Mouse (Mus musculus): ENCODE data around the gene Tomm6. TPM values are rescaled to one million over a fixed set of nuclear protein-coding genes. Genes with fewer than 3 reads are reported as not detected.

Gene Tomm6
- polyA plus RNA-seq, 1 experiment from 2014 or later, result 386 TPM

GRCm38 (mm10) chr17:47693671-47694441 is 5.7 kb upstream of the Tomm6 start:
- Histone ChIP-seq H3K9ac (peak overlapping the region; percentile 44; the same call in 1 of the 2 replicates), H3K9me3 (no peaks in the 10 kb centered on the region), H3K4me1 (peaks cover 24% of the 10 kb centered on the region), H3K4me2 (peak overlapping the region; percentile 87), H3K4me3 (peak overlapping the region; percentile 80), H3K27ac (peak overlapping the region; percentile 76; the same call in 1 of the 2 replicates), H3K27me3 (no peaks in the 10 kb centered on the region), H3K36me3 (peaks cover 4% of the 10 kb centered on the region)
- WGBS, result 38% methylated on average over 13 of the region's 13 CpGs
- no peak for ATAC-seq (ENCODE audit: insufficient number of reproducible peaks, low FRiP score, low TSS enrichment, low read depth)

DNA sequence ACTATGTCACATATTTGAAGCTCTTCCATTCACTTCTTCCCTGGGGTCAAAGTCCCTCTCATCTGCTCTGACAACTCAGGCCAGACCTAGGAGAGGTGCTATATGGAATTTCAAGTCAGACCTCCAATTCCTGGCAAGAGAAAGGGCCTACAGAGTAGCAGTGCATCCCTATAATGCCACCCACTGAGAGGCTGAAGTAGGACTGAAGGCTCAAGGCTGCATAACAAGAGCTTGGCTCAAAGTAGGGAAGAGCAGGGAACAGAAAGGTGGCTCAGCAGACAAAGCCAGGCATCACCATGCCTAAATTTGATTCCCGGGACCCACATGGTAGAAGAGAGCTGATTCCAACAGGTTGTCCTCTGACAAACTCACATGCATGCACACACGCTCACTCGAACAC is 3.5 kb upstream of the Tomm6 start:
- no peaks in the 10 kb centered on the region for H3K36me3 ChIP-seq
- H3K9me3 ChIP-seq, result no peaks in the 10 kb centered on the region
- H3K9ac ChIP-seq, result no peak overlapping the region
- H3K4me2 ChIP-seq, result no peak overlapping the region
- H3K27ac ChIP-seq, result no peak overlapping the region
- no peak overlapping the region for H3K4me3 ChIP-seq
- ATAC-seq (ENCODE audit: insufficient number of reproducible peaks, low FRiP score, low TSS enrichment, low read depth), result no peak
- 88% methylated on average over 3 of the region's 3 CpGs for WGBS
- no peaks in the 10 kb centered on the region for H3K27me3 ChIP-seq
- peaks cover 33% of the 10 kb centered on the region for H3K4me1 ChIP-seq

- no peak for ATAC-seq (ENCODE audit: insufficient number of reproducible peaks, low FRiP score, low TSS enrichment, low read depth)
These were observed 1.7 kb upstream of the Tomm6 start for GRCm38 (mm10) chr17:47689894-47690293.

DNA sequence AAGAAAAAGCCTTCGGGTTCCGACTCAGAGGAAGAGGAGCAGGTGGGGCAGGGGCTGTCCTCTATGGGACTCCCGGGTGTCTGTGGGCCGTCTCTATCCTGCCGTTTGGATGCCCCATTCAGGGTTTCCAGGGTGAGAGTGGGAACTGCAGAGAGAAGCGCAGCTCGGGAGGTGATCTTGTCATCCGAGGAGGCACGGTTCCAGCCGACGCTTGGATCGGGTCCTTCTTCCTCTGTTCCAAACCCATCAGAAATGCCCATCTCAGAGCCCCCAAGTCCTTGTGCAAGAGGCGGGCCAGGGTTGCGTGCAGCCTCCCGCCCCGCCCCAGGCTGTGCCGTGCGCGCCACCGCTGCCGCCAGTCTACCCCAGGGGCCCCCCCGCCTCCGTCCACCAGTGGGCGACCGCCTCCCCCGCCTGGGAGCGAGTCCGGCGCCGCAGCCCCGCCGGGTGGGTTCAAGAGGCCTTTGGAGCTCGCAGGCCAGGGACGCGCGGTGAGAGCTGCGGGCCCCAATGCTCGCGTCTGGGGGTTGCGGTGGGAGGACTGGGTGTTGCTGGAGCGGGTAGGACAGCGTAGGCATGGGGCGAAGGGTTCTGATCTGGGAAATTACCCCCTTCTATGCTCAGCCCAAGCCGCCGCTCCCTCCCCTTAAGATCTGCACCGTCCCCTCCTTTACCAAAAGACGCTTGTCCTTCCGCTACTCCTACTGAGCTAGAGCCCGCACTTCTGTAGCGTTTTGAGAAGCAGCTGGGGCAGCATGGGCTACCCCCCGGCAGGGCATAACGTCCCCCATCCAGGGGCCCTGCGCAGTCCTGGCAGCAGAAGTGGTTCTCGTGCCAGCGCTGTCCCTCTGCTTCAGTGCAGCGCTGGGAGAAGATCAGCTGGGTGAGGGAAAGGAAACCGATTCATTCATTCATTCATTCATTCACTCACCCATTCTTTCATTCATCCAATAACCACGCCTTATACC is 706 bp upstream of the Tomm6 start, which contains the start of gene Frs3:
Gene Frs3, plus strand, starts transcription at position 423 of the 968 bp plus-strand sequence.
- Histone ChIP-seq H3K9ac (peak within 1 kb of the TSS; percentile 76), H3K36me3 (peaks cover 21% of the 10 kb centered on the region), H3K4me2 (peak within 1 kb of the TSS; percentile 95), H3K4me1 (peaks cover 24% of the 10 kb centered on the region), H3K27me3 (no peaks in the 10 kb centered on the region), H3K27ac (peak within 1 kb of the TSS; percentile 83), H3K4me3 (peak within 1 kb of the TSS; percentile 80), H3K9me3 (no peaks in the 10 kb centered on the region)
- ATAC-seq (ENCODE audit: insufficient number of reproducible peaks, low FRiP score, low TSS enrichment, low read depth), result peak; percentile 66
- WGBS, result under 1% methylated on average over 57 of the region's 58 CpGs

More at GRCm38 (mm10) chr17:47689894-47690293, 1.7 kb upstream of the Tomm6 start:
- WGBS, result 70% methylated on average over 8 of the region's 8 CpGs
- H3K4me3 ChIP-seq, result 0 out of 2 replicates have a peak overlapping the region, but pooled peaks have one; percentile 80
- H3K9ac ChIP-seq, result no peak overlapping the region
- H3K27ac ChIP-seq, result no peak overlapping the region
- H3K4me2 ChIP-seq, result peak overlapping the region; percentile 95; the same call in 1 of the 2 replicates
- peaks cover 11% of the 10 kb centered on the region for H3K36me3 ChIP-seq
- H3K9me3 ChIP-seq, result no peaks in the 10 kb centered on the region
- no peaks in the 10 kb centered on the region for H3K27me3 ChIP-seq
- peaks cover 30% of the 10 kb centered on the region for H3K4me1 ChIP-seq

GRCm38 (mm10) chr17:47687409-47688343 is 510 bp downstream of the Tomm6 start:
- H3K27me3 ChIP-seq, result no peaks in the 10 kb centered on the region
- ATAC-seq (ENCODE audit: insufficient number of reproducible peaks, low FRiP score, low TSS enrichment, low read depth), result peak; percentile 86
- H3K4me3 ChIP-seq, result peak overlapping the region; percentile 80
- H3K9me3 ChIP-seq, result no peaks in the 10 kb centered on the region
- peaks cover 24% of the 10 kb centered on the region for H3K4me1 ChIP-seq
- H3K36me3 ChIP-seq, result peaks cover 28% of the 10 kb centered on the region
- WGBS, result under 1% methylated on average over 70 of the region's 70 CpGs
- H3K4me2 ChIP-seq, result peak overlapping the region; percentile 95
- peak overlapping the region; percentile 76 for H3K9ac ChIP-seq
- H3K27ac ChIP-seq, result peak overlapping the region; percentile 83

DNA sequence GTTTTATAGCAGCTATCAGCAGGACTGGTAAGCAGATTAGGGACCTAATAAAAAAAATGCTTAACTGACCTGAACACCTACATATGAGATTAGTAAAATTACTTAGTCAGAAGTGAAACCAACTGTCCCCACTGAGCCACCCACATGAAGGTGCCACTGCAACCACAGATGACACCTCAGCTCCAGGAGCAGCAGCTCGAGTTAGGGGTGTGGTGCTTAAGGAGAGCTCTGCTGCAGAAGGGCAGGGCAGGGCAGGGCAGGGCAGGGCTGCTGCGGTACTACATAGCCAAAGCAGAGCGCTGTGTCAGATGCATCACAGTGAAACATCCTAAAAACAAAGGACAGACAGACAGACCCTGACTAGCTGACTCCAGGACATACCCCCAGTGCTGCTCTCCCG is 5.3 kb downstream of the Tomm6 start:
- Histone ChIP-seq H3K4me1 (peaks cover 13% of the 10 kb centered on the region), H3K9ac (no peak overlapping the region), H3K9me3 (no peaks in the 10 kb centered on the region), H3K4me3 (no peak overlapping the region), H3K4me2 (no peak overlapping the region), H3K27ac (no peak overlapping the region), H3K27me3 (no peaks in the 10 kb centered on the region), H3K36me3 (peaks cover 70% of the 10 kb centered on the region)
- no peak for ATAC-seq (ENCODE audit: insufficient number of reproducible peaks, low FRiP score, low TSS enrichment, low read depth)
- WGBS, result 72% methylated on average over 4 of the region's 4 CpGs

DNA sequence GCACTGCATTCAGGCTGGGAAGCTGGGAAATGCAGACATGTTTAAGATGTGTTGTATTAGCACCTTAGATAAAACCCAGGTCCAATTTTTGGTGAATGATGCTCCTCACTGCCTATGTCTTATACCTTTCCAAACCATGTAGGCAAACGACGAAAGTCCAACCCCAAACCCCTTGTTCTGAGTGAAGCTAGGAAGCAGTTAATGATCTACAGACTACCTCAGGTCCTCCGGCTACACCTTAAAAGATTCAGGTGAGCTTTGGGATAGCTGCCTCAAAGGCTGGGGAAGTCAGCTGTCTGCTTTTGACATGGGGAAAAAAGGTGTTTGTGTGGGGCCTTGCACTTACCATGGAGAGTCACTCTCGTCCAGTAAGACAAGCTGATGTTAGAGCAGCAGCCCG is 9.5 kb downstream of the Tomm6 start:
- no peak for ATAC-seq (ENCODE audit: insufficient number of reproducible peaks, low FRiP score, low TSS enrichment, low read depth)
- Histone ChIP-seq H3K4me1 (no peaks in the 10 kb centered on the region), H3K27me3 (no peaks in the 10 kb centered on the region), H3K4me2 (no peak overlapping the region), H3K9ac (no peak overlapping the region), H3K36me3 (peaks cover 56% of the 10 kb centered on the region), H3K4me3 (no peak overlapping the region), H3K9me3 (no peaks in the 10 kb centered on the region), H3K27ac (no peak overlapping the region)
- 84% methylated on average over 5 of the region's 5 CpGs for WGBS

- Histone ChIP-seq H3K27me3 (peaks cover 2% of the 10 kb centered on the region), H3K4me3 (no peak overlapping the region), H3K4me1 (peaks cover under 1% of the 10 kb centered on the region; the same call in 1 of the 2 replicates), H3K4me2 (no peak overlapping the region), H3K9ac (no peak overlapping the region), H3K27ac (no peak overlapping the region), H3K36me3 (peaks cover 53% of the 10 kb centered on the region), H3K9me3 (no peaks in the 10 kb centered on the region)
- WGBS, result 91% methylated on average over 5 of the region's 5 CpGs
- no peak for ATAC-seq (ENCODE audit: insufficient number of reproducible peaks, low FRiP score, low TSS enrichment, low read depth)
These were observed 9.9 kb downstream of the Tomm6 start for GRCm38 (mm10) chr17:47678238-47678637.

DNA sequence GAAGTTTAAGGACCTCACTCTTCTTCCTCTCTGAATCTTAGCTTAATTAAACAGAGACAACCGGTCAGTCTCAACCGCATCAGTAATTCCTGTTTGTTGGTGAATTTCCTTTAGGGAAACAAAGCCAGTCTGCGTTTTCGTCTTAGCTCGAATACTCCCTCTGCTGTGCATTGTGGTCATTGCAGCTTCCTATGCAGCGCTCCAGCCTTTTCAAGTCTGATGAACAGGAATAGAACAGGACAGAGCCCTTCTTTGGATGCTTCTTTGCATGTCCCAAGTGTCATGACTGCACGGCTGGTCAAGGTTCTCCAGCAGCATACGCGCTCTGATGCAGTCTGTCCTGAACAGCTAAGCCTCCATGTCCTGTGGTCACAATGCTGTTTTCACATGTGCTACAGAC is 11.6 kb downstream of the Tomm6 start:
- no peak for ATAC-seq (ENCODE audit: insufficient number of reproducible peaks, low FRiP score, low TSS enrichment, low read depth)
- peaks cover 44% of the 10 kb centered on the region for H3K36me3 ChIP-seq
- no peak overlapping the region for H3K27ac ChIP-seq
- no peak overlapping the region for H3K4me2 ChIP-seq
- H3K4me3 ChIP-seq, result no peak overlapping the region
- H3K9ac ChIP-seq, result no peak overlapping the region
- H3K27me3 ChIP-seq, result peaks cover 13% of the 10 kb centered on the region
- 22% methylated on average over 9 of the region's 9 CpGs for WGBS
- peaks cover 14% of the 10 kb centered on the region for H3K4me1 ChIP-seq
- H3K9me3 ChIP-seq, result no peaks in the 10 kb centered on the region

DNA sequence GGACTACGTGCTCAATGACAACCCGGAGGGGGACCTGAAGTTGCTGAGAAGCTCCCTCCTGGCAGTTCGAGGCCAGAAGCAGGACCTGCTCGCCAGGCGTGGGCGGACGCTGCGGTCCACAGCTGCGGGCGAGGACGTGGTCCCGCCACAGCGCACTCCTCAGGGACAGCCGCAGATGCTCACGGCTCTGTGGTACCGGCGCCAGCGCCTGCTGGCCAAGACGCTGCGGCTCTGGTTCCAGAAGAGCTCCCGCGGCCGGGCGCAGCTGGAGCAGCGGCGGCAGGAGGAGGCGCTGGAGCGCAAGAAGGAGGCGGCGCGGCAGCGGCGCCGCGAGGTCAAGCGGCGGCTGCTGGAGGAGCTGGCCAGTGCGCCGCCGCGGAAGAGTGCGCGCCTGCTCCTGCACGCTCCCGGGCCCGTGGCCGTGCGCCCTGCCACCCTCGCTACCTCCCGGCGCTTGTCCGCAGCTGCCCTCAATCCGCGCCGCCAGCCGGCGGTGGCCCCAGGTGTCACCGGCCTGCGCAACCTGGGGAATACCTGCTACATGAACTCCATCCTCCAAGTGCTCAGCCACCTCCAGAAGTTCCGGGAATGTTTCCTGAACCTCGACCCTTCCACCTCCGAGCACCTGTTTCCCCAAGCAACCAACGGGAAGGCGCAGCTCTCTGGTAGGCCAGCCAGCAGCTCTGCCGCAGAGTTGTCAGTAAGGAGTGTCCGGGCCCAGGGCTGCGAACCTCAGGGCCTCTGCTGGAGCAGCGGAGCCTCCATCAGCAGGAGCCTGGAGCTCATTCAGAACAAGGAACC is 15.7 kb downstream of the Tomm6 start:
- Histone ChIP-seq H3K4me3 (peak overlapping the region; percentile 45), H3K27me3 (peaks cover 20% of the 10 kb centered on the region), H3K4me1 (peaks cover 14% of the 10 kb centered on the region), H3K27ac (peak overlapping the region; percentile 22; the same call in 1 of the 2 replicates), H3K36me3 (peaks cover 13% of the 10 kb centered on the region; the same call in 1 of the 2 replicates), H3K9ac (0 out of 2 replicates have a peak overlapping the region, but pooled peaks have one; percentile 31), H3K4me2 (peak overlapping the region; percentile 81), H3K9me3 (no peaks in the 10 kb centered on the region)
- WGBS, result 4% methylated on average over 66 of the region's 68 CpGs
- peak; percentile 65; the same call in 1 of the 2 replicates for ATAC-seq (ENCODE audit: insufficient number of reproducible peaks, low FRiP score, low TSS enrichment, low read depth)

All from limb, embryonic 15.5 days (tissue).